Mouse (Mus musculus): ENCODE results near the gene Dip2b.

Gene Dip2b

GRCm38 (mm10) chr15:100179685-100180084 is 141.2 kb downstream of the Dip2b start:
- DNase-seq (ENCODE audit: low spot score) = no peak

DNA sequence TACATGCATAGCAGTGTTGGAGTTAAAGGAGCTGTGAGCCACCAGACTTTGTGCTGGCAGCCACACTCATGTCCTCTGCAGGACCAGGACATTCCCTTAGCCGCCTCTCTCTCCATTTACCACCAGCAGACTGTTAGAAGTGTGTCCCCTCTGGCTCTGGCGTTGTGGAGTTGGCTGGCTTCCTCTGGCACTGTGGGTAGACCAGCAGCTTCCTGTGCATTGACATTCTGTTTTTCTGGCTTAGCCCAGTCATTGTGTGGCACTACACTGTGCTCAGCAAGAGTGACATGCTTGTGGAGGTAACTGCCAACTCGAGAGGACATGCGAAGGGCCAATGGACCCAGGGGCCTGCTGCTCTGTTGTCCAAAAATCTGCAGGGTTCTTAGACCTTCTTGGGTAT is 141.8 kb downstream of the Dip2b start:
- no peak for DNase-seq (ENCODE audit: low spot score)

GRCm38 (mm10) chr15:100181841-100182240 is 143.4 kb downstream of the Dip2b start:
- DNase-seq (ENCODE audit: low spot score) = no peak

DNA sequence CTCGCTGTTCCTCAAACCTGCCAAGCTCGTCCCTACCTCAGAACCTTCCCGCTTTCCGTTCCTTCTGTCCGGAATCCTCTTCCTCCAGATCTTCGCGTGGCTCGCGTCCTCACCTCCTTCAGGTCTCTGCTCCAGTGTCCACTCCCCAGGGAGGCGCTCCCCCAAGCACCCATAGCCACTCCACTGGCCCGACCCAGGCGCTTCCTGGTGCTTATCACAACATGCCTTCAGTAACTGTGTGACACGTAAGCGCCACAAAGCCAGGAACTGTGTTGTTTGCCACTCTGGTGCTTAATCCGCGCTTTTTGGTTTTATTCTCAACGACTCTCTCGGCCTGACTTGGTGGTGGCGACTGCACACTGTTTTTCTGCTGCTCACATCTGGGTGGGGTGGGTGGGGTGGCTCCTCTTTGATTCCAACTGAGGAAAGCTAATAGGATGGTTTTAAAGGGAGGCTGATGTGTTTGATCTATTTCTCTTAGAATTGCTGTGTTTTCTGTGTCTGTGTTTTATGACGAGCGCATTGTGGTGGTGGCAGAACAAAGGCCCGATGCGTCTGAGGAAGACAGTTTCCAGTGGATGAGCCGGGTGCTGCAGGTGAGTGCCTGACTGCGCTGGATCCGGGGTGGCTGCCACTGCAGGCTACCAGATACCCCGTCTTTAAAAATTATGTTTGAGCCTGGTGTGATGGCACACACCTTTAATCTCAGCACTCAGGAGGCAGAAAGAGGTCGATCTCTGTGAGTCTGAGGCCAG is 144.2 kb downstream of the Dip2b start:
- no peak for DNase-seq (ENCODE audit: low spot score)

DNA sequence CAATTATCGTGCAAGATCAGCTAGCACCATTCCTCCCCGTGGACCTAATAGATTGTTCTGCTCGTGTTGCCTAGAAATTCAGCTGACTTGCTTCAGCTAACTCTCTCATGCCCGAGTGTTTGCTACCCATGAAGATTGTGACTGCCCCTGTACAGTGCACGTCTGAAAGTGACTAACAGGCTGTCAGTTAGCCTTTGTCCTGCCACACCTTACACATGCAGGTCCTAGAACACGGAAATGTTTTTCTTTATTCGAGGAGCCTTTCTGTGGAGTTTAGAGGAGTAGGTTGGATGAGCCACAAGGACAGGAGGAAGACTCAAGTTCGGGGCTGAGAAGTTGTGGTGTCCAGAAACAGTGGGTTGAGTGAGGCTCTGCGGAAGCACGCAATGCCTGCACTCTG is 145.0 kb downstream of the Dip2b start:
- DNase-seq (ENCODE audit: low spot score) = no peak

DNA sequence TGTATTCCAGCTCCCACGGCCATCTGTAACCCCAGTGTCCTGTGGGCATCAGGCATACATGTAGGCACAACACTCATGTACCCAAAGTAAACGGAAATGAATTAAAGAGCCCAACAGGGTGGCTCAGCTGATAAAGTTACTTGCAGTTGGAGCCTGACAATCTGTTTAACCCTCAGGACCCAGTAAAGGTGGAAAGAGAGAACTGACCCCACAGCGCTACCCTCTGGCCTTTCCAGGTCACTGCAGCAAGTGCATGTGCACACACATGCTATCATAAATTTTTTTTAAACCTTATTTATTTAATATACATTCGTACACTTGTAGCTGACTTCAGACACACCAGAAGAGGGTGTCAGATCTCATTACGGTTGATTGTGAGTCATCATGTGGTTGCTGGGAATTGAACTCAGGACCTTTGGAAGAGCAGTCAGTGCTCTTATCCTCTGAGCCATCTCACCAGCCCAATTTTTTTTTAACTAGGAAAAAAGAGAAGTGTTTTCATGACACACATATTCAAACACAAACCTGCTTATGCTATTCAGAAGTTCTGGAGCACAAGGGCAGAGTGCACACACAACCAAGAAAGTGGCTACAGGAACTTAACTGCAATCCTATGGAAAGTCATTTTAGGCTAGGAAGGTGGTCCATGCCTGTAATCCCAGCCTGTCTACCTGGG is 146.5 kb downstream of the Dip2b start:
- peak; percentile 18 for DNase-seq (ENCODE audit: low spot score)

DNA sequence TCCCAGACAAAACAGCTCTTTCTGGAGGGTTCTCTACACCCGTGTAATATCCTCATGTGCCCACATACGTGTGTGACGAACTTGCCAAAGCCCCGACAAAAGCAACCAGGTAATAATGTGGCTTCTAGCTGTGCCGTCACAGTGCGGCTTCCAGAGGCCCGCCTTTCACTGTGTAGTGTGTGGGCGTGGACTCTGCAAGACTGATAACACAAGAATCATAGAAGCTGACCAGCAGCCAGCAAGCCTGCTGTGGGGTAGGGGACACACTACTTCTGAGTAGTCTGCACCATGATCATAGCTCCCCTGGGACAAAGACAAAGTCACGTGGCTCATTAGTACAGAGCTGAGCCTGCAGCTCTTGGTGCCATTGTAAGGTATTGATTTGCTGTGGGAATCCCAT is 147.8 kb downstream of the Dip2b start:
- DNase-seq (ENCODE audit: low spot score) = no peak

DNA sequence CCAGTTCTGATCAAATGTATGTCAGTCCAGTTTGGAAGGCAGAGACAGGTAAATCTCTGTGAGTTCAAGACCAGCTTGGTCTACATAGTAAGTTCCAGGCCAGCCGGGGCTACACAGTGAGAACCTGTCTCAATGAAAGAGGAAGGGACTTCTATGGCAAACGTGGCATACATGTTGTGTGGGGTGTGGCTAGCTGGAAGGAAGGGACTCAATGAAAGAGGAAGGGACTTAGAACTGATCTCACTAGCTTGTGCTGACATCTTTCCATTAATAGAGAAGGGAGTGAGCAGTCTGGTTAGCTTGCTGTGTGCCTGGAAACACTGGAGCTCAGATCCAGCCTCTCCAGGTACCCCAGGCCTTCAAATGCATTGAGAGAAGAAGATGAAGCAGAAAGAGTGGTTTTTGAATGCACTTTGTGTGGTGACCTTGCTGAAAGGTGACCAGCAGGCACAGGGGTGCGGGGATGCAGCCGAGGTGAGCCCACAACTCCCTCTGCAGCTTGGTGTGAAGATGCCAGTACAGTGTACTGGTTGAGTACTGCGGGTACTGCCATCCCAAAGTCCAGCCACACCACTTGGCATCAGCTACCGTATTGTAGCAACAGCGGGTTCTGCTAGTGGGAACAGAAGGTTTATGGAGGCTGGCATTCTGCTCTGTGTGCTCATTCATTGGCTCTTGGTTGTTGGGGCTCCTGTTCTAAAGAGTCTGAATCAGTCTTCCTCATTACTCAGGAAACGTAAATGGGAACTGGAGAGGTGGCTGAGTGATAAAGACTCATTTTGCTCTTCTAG is 148.6 kb downstream of the Dip2b start:
- DNase-seq (ENCODE audit: low spot score) = no peak

- DNase-seq (ENCODE audit: low spot score) = peak; percentile 21
Observed at GRCm38 (mm10) chr15:100188542-100188941, 150.1 kb downstream of the Dip2b start.

DNA sequence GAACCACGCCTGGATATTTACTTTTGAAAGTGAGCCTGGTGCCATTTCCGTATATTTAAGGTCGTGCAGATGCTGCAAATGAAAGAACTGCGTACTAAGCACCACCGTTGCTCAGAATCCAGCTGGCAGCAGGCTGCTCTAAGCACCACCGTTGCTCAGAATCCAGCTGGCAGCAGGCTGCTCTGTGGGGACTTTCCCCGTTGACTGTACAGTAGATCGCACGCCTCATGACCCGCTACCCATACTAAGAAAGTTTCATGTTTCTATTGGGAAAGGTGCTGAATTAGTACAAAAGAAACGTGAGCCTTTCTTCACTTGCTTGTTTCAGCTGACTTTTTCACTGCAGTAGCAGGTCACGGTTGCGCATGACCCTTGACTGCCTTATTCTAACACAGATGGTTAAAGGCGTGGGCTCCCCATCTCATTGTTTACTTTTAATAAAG is 150.5 kb downstream of the Dip2b start:
- no peak for DNase-seq (ENCODE audit: low spot score)

DNA sequence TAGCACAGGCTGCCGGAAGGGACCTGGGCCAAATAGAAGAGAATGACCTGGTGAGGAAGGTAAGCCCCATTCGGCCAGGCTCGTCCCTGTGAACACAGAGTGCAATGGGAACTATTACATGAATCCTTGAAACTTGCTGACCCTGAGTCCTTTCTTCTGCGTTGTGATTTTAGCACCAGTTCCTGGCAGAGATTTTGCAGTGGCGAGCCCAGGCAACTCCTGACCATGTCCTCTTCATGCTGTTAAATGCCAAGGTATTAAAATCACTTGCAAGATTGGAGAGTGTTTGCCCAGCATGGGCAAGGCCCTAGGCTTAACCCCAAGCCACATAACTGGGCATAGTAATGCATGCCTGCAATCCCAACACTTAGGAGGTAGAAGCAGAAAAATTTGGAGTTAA is 151.6 kb downstream of the Dip2b start:
- DNase-seq (ENCODE audit: low spot score) = no peak

GRCm38 (mm10) chr15:100198983-100199745 is 160.7 kb downstream of the Dip2b start:
- DNase-seq (ENCODE audit: low spot score) = no peak

- no peak for DNase-seq (ENCODE audit: low spot score)
Observed at GRCm38 (mm10) chr15:100199790-100200189, 161.3 kb downstream of the Dip2b start.

GRCm38 (mm10) chr15:100201806-100202205 is 163.3 kb downstream of the Dip2b start:
- no peak for DNase-seq (ENCODE audit: low spot score)

DNA sequence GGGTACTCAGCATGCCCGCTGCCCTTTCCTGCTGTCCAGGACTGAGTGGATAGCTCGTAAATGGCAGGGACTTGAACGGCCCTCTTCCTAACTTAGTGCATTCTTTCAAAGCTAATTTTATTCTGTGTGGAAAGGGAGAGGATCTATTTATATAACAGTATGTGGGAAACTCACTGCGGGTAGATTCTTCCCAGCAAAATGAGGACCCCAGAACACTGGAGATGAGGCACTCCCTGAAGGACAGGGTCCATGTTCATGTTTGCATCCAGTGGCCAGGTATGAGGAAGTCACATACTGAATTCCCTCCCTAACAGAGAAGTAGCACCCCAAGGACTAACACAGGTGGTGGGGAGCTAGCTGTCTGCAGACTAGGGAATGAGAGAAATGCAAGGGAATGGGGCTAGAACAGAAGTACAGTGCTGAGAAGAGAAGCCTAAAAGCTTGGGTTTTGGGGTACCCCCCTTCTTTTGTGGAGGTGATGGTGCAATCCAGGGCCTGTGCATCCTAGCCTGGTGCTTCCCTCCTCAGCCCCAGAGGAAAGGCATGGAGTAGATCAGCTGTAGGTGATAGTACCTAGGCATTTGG is 164.1 kb downstream of the Dip2b start:
- no peak for DNase-seq (ENCODE audit: low spot score)

GRCm38 (mm10) chr15:100204574-100204973 is 166.1 kb downstream of the Dip2b start:
- DNase-seq (ENCODE audit: low spot score) = no peak

DNA sequence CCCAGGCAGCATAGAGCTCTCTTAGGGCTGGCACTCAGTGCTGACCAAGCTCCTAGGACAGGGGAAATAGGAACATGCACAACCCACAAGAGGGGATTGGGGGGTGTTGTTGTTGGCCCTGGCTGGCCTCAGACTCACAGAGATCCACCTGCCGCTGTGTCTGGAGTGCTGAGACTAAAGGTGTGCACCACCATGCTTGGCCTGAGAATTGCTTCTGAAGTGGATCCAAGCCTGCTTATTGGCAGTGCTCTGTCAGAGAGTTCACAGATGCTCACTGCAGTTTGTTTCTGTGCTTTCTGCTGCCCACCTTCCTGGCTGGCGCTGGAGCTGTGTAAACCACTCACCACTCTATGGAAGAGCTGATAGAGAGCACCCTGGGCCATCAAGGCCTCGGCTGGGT is 171.5 kb downstream of the Dip2b start:
- DNase-seq (ENCODE audit: low spot score) = no peak

- DNase-seq (ENCODE audit: low spot score) = no peak
Observed at GRCm38 (mm10) chr15:100213339-100213738, 174.9 kb downstream of the Dip2b start.

DNA sequence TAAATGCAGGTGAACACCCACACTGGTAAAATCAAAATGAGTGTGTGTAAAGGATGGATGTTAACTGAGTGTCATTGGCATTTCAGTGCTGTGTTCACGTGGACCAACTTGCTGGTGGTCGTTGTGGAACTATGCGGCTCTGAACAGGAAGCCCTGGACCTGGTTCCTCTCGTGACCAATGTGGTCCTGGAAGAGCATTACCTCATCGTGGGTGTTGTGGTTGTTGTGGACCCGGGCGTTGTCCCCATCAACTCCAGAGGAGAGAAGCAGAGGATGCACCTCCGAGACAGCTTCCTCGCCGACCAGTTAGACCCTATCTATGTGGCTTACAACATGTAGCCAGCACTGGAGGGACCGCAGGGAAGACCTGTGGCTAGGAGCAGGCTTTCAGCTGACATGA is 176.6 kb downstream of the Dip2b start:
- DNase-seq (ENCODE audit: low spot score) = no peak

- no peak for DNase-seq (ENCODE audit: low spot score)
Observed at GRCm38 (mm10) chr15:100216173-100216572, 177.7 kb downstream of the Dip2b start.

GRCm38 (mm10) chr15:100218018-100218417 is 179.6 kb downstream of the Dip2b start:
- DNase-seq (ENCODE audit: low spot score) = no peak

- peak; percentile 42 for DNase-seq (ENCODE audit: low spot score)
Observed at GRCm38 (mm10) chr15:100219396-100219795, 180.9 kb downstream of the Dip2b start.
